Mouse (Mus musculus): Measurements from ENCODE around the gene Ap2a1. TPM values are rescaled to one million over a fixed set of nuclear protein-coding genes. Genes with fewer than 3 reads are reported as not detected.

The Ap2a1 gene
- 88.5 and 107 TPM in 2 replicates for polyA plus RNA-seq (2011; ENCODE audit: insufficient read depth, insufficient read length, low read depth, missing spikeins)

DNA sequence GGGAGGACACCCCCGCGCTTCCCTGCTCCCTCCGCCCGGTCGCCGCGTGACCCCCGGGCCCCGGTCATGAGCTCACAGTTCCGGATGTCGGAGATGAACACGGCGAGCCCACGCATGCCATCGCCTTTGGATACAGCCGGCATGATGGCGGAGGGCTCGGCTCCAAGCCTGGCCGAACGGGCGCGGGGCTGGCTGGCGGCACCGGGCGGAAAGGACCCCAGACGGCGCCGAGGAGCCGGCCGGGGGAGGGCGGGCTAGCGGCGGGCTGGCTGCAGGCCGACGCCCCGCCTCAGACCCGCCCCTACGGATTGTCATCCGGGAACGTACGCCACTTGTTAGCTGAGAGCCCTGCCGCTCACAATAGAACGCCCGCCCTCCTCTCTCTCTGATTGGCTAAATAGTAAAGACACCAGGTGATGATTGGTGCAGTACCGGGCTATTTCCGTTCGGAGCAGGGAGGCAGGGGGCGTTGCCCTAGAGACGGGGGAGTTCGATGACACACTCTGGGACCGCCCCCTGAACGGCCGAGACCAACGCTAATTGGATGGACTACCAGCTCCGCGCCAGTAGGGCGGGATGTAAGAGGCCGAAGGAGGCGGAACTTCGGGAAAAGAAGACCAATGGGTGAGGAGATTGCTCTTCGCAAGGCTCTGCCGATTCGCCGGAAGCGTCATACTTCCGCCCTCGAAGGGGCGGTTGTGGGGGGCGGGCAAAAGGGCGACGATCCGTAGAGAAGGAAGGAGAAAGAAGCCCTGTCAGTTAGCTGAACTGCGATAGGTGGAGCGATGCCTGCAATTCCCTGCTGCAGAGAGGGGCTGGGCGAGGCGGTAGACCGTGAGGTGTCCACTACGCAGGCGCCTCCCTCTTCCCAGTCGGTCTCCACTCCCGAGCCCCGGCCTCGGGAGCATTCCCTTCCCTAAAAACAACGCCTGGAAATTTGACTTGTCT, at the start of gene Ap2a1:
Gene Ap2a1, minus strand, starts transcription at position 293 of the 948 bp plus-strand sequence.
- Histone ChIP-seq H3K4me3 (ENCODE audit: low read depth, low read length) (peak within 1 kb of the TSS; percentile 95), H3K9ac (ENCODE audit: low read depth, poor library complexity, severe bottlenecking) (peak within 1 kb of the TSS; percentile 80)

DNA sequence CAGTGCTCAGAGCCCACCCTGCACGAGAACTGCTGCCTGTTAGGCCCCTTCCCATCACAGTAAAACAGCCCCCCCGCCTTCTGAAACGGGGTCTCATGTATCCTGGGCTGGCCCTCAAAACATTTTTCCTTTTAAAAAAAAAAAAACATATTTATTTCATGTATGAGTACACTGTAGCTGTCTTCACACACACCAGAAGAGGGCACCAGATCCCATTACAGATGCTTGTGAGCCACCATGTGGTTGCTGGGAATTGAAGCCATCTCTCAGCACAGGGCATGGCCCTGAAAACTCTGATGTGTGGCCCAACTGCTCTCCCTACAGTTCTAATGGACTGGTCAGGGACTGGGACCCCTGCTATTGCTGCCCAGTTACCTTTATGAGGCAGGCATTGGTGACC, 49.0 kb upstream of the Ap2a1 start:
- H3K9me3 ChIP-seq (replicated peaks; ENCODE audit: control insufficient read depth, insufficient read depth, low read length, poor library complexity, severe bottlenecking), result no peaks in the 10 kb centered on the region
- no peaks in the 10 kb centered on the region for H3K4me1 ChIP-seq (ENCODE audit: control insufficient read depth, insufficient read depth, low read length)
- peak overlapping the region; percentile 69 for H3K27ac ChIP-seq (ENCODE audit: insufficient read depth, low read length)
- TF ChIP-seq CTCF (IDR thresholded peaks at IDR 0.05; ENCODE audit: low read depth, low read length) (peak; percentile 0), POLR2A (IDR thresholded peaks at IDR 0.05; ENCODE audit: insufficient read depth, low read length) (no peak)
- H3K36me3 ChIP-seq (ENCODE audit: control insufficient read depth, insufficient read depth, low read length, poor library complexity, severe bottlenecking), result peaks cover 60% of the 10 kb centered on the region
- no peak overlapping the region for H3K9ac ChIP-seq (ENCODE audit: low read depth, poor library complexity, severe bottlenecking)
- H3K4me3 ChIP-seq (ENCODE audit: low read depth, low read length), result no peak overlapping the region
- H3K27me3 ChIP-seq (ENCODE audit: control insufficient read depth, insufficient read depth, low read length, poor library complexity, severe bottlenecking), result no peaks in the 10 kb centered on the region

More for the DNA sequence above, at the start of gene Ap2a1:
- Histone ChIP-seq H3K9me3 (replicated peaks; ENCODE audit: control insufficient read depth, insufficient read depth, low read length, poor library complexity, severe bottlenecking) (no peaks in the 10 kb centered on the region), H3K36me3 (ENCODE audit: control insufficient read depth, insufficient read depth, low read length, poor library complexity, severe bottlenecking) (0 out of 2 replicates have a peak, but pooled peaks cover 2% of the 10 kb centered on the region), H3K4me1 (ENCODE audit: control insufficient read depth, insufficient read depth, low read length) (no peaks in the 10 kb centered on the region), H3K27me3 (ENCODE audit: control insufficient read depth, insufficient read depth, low read length, poor library complexity, severe bottlenecking) (no peaks in the 10 kb centered on the region), H3K27ac (ENCODE audit: insufficient read depth, low read length) (peak within 1 kb of the TSS; percentile 63)
- TF ChIP-seq EP300 (IDR thresholded peaks at IDR 0.05; ENCODE audit: insufficient read depth, low read depth, low read length), result no peak
- TF ChIP-seq POLR2A (IDR thresholded peaks at IDR 0.05; ENCODE audit: insufficient read depth, low read length), result peak; percentile 58
- no peak for TF ChIP-seq CTCF (IDR thresholded peaks at IDR 0.05; ENCODE audit: low read depth, low read length)

DNA sequence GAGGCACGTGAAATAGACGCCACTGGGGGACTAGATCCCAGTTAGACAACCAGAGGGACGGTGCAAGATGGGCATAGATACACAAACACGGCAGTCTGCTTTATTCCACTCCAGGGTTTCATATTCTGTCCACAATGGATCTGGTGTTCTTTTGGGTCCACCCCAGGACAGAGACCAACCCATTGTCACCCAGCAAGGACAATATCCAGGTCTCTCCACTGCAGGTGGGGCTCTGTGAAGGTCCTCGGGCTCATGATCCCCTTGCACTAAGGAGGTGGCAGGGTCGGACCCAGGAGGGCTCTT, 45.8 kb upstream of the Ap2a1 start:
- no peaks in the 10 kb centered on the region for H3K9me3 ChIP-seq (replicated peaks; ENCODE audit: control insufficient read depth, insufficient read depth, low read length, poor library complexity, severe bottlenecking)
- no peak overlapping the region for H3K4me3 ChIP-seq (ENCODE audit: low read depth, low read length)
- TF ChIP-seq EP300 (IDR thresholded peaks at IDR 0.05; ENCODE audit: insufficient read depth, low read depth, low read length) (no peak), POLR2A (IDR thresholded peaks at IDR 0.05; ENCODE audit: insufficient read depth, low read length) (no peak), CTCF (IDR thresholded peaks at IDR 0.05; ENCODE audit: low read depth, low read length) (no peak)
- H3K9ac ChIP-seq (ENCODE audit: low read depth, poor library complexity, severe bottlenecking), result no peak overlapping the region
- H3K27ac ChIP-seq (ENCODE audit: insufficient read depth, low read length), result peak overlapping the region; percentile 87
- peaks cover 2% of the 10 kb centered on the region for H3K4me1 ChIP-seq (ENCODE audit: control insufficient read depth, insufficient read depth, low read length)
- peaks cover 34% of the 10 kb centered on the region for H3K36me3 ChIP-seq (ENCODE audit: control insufficient read depth, insufficient read depth, low read length, poor library complexity, severe bottlenecking)
- no peaks in the 10 kb centered on the region for H3K27me3 ChIP-seq (ENCODE audit: control insufficient read depth, insufficient read depth, low read length, poor library complexity, severe bottlenecking)

DNA sequence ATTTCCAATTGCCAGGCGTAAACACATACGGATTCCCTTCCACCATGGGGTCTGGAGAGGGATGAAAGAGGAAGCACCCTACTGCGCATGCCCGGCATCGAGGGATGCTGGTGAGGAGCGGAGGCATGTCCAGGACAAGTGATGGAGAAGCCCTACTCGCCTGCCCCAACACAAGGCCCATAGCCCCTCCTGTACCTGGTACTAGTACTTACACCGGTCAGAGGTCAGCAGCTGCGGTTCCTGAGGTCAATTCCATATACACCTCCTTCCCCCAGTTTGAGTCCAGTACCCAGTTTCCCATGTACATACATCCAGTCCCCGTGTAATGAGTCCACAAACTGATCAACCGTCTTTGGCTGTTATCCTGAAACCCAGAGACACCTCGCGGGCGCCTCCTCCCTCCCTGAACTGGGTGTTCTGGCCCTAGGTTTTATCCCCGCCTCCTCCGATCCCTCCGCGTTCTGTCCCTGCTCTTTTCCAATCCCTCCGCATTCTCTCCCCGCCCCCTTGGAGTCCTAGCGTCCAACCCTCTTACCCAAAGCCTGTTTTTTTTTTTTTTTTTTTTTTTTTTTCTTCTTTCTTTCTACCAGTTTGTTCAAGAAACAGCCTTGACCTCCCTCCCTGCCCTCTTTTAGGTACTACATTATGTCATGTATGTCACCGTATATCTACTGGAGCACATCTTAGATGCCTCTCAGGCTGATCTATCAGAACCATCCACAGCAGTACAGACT, 45.3 kb upstream of the Ap2a1 start, which contains the start of gene Cpt1c:
Gene Cpt1c, minus strand, starts transcription at position 469 of the 734 bp plus-strand sequence.
- Histone ChIP-seq H3K36me3 (ENCODE audit: control insufficient read depth, insufficient read depth, low read length, poor library complexity, severe bottlenecking) (peaks cover 29% of the 10 kb centered on the region), H3K27me3 (ENCODE audit: control insufficient read depth, insufficient read depth, low read length, poor library complexity, severe bottlenecking) (no peaks in the 10 kb centered on the region), H3K27ac (ENCODE audit: insufficient read depth, low read length) (peak within 1 kb of the TSS; percentile 98), H3K4me3 (ENCODE audit: low read depth, low read length) (peak within 1 kb of the TSS; percentile 95), H3K4me1 (ENCODE audit: control insufficient read depth, insufficient read depth, low read length) (peaks cover 2% of the 10 kb centered on the region), H3K9me3 (replicated peaks; ENCODE audit: control insufficient read depth, insufficient read depth, low read length, poor library complexity, severe bottlenecking) (no peaks in the 10 kb centered on the region), H3K9ac (ENCODE audit: low read depth, poor library complexity, severe bottlenecking) (peak within 1 kb of the TSS; percentile 87)
- TF ChIP-seq POLR2A (IDR thresholded peaks at IDR 0.05; ENCODE audit: insufficient read depth, low read length) (peak; percentile 85), EP300 (IDR thresholded peaks at IDR 0.05; ENCODE audit: insufficient read depth, low read depth, low read length) (0 out of 2 replicates have a peak, but pooled peaks have one; percentile 13), CTCF (IDR thresholded peaks at IDR 0.05; ENCODE audit: low read depth, low read length) (no peak)

DNA sequence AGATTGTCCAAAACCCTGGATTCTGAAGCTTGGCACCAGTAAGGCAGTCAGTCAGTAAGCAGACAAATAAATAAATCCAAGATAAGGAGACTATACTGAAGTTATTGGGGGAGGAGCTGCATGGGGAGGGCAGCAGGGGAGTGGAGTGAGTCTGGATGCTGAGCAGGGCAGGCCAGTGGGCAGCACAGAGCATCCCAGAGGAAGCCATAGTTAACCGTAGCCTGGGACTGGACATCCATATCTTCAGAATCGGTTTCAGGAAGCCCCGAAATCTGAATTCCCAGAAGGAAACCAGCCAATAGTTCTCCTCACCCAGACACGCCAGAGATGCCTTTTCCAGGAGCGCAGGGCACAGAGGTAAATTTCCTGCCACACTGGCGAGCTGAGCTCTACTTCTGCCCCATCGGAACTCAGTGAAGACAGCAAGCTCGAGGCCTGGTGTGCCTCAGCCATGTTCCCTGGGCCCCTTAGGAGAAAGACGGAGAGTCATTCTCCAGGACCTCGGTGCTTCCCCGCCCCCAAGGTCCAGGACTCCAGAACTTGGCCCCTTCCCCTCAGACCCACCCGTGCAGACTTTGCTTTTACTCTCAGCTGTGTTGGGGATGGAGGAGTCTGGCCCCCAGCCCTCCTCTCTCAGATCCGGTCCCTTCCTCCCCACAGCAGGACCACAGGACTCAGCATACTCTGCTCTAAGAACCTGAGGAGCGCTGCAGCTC, 44.3 kb upstream of the Ap2a1 start:
- peaks cover 2% of the 10 kb centered on the region for H3K4me1 ChIP-seq (ENCODE audit: control insufficient read depth, insufficient read depth, low read length)
- H3K27ac ChIP-seq (ENCODE audit: insufficient read depth, low read length), result peak overlapping the region; percentile 98
- H3K9me3 ChIP-seq (replicated peaks; ENCODE audit: control insufficient read depth, insufficient read depth, low read length, poor library complexity, severe bottlenecking), result no peaks in the 10 kb centered on the region
- peak overlapping the region; percentile 87 for H3K9ac ChIP-seq (ENCODE audit: low read depth, poor library complexity, severe bottlenecking)
- H3K4me3 ChIP-seq (ENCODE audit: low read depth, low read length), result peak overlapping the region; percentile 70
- no peak for TF ChIP-seq EP300 (IDR thresholded peaks at IDR 0.05; ENCODE audit: insufficient read depth, low read depth, low read length)
- TF ChIP-seq CTCF (IDR thresholded peaks at IDR 0.05; ENCODE audit: low read depth, low read length), result no peak
- no peak for TF ChIP-seq POLR2A (IDR thresholded peaks at IDR 0.05; ENCODE audit: insufficient read depth, low read length)
- no peaks in the 10 kb centered on the region for H3K27me3 ChIP-seq (ENCODE audit: control insufficient read depth, insufficient read depth, low read length, poor library complexity, severe bottlenecking)
- H3K36me3 ChIP-seq (ENCODE audit: control insufficient read depth, insufficient read depth, low read length, poor library complexity, severe bottlenecking), result peaks cover 22% of the 10 kb centered on the region
